Mouse (Mus musculus) erythroblast, adult 5-6 weeks (primary cell): ENCODE results near the gene Dyx1c1. TPM values are rescaled to one million over a fixed set of nuclear protein-coding genes. Genes with fewer than 3 reads are reported as not detected.

Source experiments
- ATAC-seq: replicated peaks from 2 replicates; pipeline ENCODE4 v1.8.0; 2016; ENCODE audit warnings: moderate number of reproducible peaks, mild to moderate bottlenecking, moderate TSS enrichment, inconsistent platforms; ENCODE audit not compliant: poor library complexity, low FRiP score, severe bottlenecking
- total RNA-seq, 2 experiments: library from RNA; stranded (forward) in 1 of 2; stranded (reverse) in 1 of 2; fragments of 150-400 nt in 1 of 2; fragments of 200-764, 138-1000 nt in 1 of 2; gene quantifications; 2 replicates each; pipeline versions ENCODE4 v1.2.3 to v1.2.4; 2015 to 2017; ENCODE audit warnings: low replicate concordance in 2 of 2

Gene Dyx1c1
- total RNA-seq, 2 experiments from 2014 or later = not detected

GRCm38 (mm10) chr9:73014724-73015123, 56.1 kb downstream of the Dyx1c1 start:
- no peak for ATAC-seq

DNA sequence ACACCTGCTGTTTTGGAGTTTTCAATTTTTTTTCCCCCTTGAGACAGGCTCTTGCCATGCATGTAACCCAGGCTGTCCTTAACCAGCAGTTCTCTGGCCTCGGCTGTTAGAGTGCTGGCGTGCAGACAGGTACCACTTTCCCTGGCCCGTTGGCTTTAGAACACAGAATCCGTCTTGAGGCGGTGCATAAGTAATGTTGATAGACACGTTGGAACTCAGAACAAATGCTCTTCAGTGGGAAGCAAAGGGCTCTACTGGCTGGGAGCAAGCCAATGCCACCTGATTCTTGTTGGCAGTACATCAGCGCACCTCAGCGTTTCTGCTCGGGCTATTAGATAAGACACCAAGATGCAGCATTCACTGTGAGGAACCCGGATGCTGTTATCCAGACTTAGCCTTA, 61.3 kb downstream of the Dyx1c1 start:
- no peak for ATAC-seq

DNA sequence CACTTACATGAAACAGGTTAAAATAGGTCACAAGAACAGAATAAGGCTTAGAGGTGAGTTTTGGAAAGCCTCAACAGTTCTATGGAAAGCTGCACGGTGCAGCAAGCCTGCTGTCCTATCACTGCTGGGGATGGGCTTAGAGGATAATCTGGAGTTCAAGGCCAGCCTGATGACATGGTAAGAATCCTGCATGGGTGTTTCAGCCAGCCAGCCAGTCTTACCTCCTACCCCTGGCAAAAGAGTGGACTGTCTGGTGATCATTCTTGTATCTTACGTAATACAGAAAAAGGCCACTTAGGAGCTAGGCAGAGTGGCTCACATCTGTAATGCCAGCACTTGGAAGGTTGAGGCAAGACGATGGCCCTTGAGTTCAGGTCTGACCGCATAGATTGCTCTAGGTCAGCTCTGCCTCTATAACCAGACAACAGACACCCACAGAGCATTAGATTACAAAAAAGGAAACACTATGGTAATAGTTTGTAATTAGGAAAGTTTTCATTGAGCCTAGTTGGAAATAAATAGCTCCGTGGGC, 62.0 kb downstream of the Dyx1c1 start:
- no peak for ATAC-seq

Other genes starting within 250 kb of the Dyx1c1 start
- gene Prtg, start 151.9 kb upstream of the Dyx1c1 start, total RNA-seq (2015; ENCODE audit: low replicate concordance) = not detected in 2 replicates
- not detected in 2 replicates for gene Prtg, start 151.9 kb upstream of the Dyx1c1 start, total RNA-seq (2017; ENCODE audit: low replicate concordance)
- not detected in 2 replicates for gene Pygo1, start 33.1 kb upstream of the Dyx1c1 start, total RNA-seq (2015; ENCODE audit: low replicate concordance)
- not detected in 2 replicates for gene Pygo1, start 33.1 kb upstream of the Dyx1c1 start, total RNA-seq (2017; ENCODE audit: low replicate concordance)
- gene Gm44503, start 67 bp downstream of the Dyx1c1 start, total RNA-seq (2015; ENCODE audit: low replicate concordance) = not detected in 2 replicates
- not detected in 2 replicates for gene Gm44503, start 67 bp downstream of the Dyx1c1 start, total RNA-seq (2017; ENCODE audit: low replicate concordance)
- gene Ccpg1os, start 26.6 kb downstream of the Dyx1c1 start, total RNA-seq (2015; ENCODE audit: low replicate concordance) = 2.5 and 4.6 TPM in 2 replicates
- gene Ccpg1os, start 26.6 kb downstream of the Dyx1c1 start, total RNA-seq (2017; ENCODE audit: low replicate concordance) = 0.94 and 6.7 TPM in 2 replicates
- 42.7 and 47.0 TPM in 2 replicates for gene Ccpg1, start 26.6 kb downstream of the Dyx1c1 start, total RNA-seq (2015; ENCODE audit: low replicate concordance)
- gene Ccpg1, start 26.6 kb downstream of the Dyx1c1 start, total RNA-seq (2017; ENCODE audit: low replicate concordance) = 88.7 and 93.5 TPM in 2 replicates
- gene Pigb, start 81.6 kb downstream of the Dyx1c1 start, total RNA-seq (2015; ENCODE audit: low replicate concordance) = 4.0 and 4.6 TPM in 2 replicates
- gene Pigb, start 81.6 kb downstream of the Dyx1c1 start, total RNA-seq (2017; ENCODE audit: low replicate concordance) = 3.1 and 4.0 TPM in 2 replicates
- 21.7 and 22.2 TPM in 2 replicates for gene Rab27a, start 86.1 kb downstream of the Dyx1c1 start, total RNA-seq (2015; ENCODE audit: low replicate concordance)
- gene Rab27a, start 86.1 kb downstream of the Dyx1c1 start, total RNA-seq (2017; ENCODE audit: low replicate concordance) = 27.3 and 28.9 TPM in 2 replicates
- not detected in 2 replicates for gene Khdc3, start 143.1 kb downstream of the Dyx1c1 start, total RNA-seq (2015; ENCODE audit: low replicate concordance)
- not detected in 2 replicates for gene Khdc3, start 143.1 kb downstream of the Dyx1c1 start, total RNA-seq (2017; ENCODE audit: low replicate concordance)
- gene Gm20509, start 143.7 kb downstream of the Dyx1c1 start, total RNA-seq (2015; ENCODE audit: low replicate concordance) = not detected in 2 replicates
- gene Gm20509, start 143.7 kb downstream of the Dyx1c1 start, total RNA-seq (2017; ENCODE audit: low replicate concordance) = not detected in 2 replicates
- gene Rsl24d1, start 154.6 kb downstream of the Dyx1c1 start, total RNA-seq (2015; ENCODE audit: low replicate concordance) = 18.3 and 26.1 TPM in 2 replicates
- 13.4 and 34.7 TPM in 2 replicates for gene Rsl24d1, start 154.6 kb downstream of the Dyx1c1 start, total RNA-seq (2017; ENCODE audit: low replicate concordance)